Mouse (Mus musculus): ENCODE measurements at regions not wholly inside any gene's neighbourhood (a gene's known extent, or its start where the extent isn't known, plus 50 kb on each side); places are given as distances from the start of the nearest gene placed in this dataset.

DNA sequence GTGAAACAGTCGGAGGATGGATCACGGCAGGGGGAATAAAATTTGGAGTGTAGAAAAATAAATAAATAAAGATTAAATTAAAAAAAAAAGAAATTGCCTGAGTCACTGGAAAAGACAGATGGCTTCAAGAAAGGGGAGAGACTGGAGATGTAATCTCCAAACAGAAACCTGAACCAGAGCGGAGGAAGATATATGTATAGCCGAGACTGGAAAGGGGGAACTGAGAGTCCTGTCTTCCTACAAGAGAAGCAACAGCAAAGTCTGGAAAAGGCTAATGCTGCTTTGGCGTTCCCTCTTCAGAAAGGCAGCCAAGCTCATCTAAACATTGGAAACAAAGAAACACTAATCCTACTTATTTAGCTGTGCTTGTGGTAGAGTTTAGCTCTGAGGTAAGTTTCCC is 619.6 kb downstream of the Pom121l12 start:
- DNase-seq (ENCODE audit: low spot score in 2 of 2), result no peak
- TF ChIP-seq CTCF (conservative IDR thresholded peaks at IDR 0.05), result no peak
- H3K27ac ChIP-seq, result no peak overlapping the region
- H3K4me3 ChIP-seq, result no peak overlapping the region

DNA sequence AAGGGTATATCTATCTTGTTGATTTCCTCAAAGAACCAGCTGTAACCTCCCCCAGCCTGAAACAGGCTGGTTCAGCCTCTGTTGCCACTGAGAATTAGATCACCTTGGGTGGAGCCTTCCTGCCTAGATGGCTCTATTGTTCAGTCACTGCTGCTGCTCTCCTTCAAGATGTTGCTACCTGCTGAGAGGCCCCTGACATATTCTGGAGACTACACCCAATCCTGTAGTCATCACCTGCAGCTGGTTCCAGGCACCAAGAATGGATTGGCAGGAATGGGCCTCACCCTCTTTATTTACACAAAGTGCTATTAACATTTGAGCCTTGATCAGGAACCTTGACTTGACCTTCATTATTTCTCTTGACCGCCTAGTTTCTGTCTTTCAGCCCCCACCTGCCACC is 622.8 kb downstream of the Pom121l12 start:
- TF ChIP-seq CTCF (conservative IDR thresholded peaks at IDR 0.05), result no peak
- H3K27ac ChIP-seq, result no peak overlapping the region
- no peak for DNase-seq (ENCODE audit: low spot score in 2 of 2)
- no peak overlapping the region for H3K4me3 ChIP-seq

DNA sequence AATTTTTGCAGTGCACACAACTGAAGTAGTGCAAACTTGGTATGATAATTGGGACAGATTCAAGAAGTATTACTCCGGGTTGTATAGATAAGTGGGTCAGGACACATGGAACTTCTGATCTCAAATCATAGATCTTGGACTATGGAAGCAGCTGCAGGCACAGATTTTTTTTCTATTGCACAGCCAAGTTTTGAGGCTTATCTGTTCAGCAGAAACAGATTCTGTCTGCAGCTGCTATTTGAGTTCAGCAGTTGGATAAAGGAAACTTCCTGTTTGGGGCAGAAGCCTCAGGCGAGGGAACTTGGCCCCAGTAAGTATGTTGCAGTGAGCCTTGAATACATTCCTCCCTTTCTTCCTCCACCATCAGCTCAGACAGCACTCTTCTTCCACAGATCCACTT is 650.9 kb downstream of the Pom121l12 start:
- DNase-seq (ENCODE audit: low spot score in 2 of 2), result peak in 1 of 2 experiments; percentile 11
- Histone ChIP-seq H3K4me3 (no peak overlapping the region), H3K27ac (no peak overlapping the region)
- no peak for TF ChIP-seq CTCF (conservative IDR thresholded peaks at IDR 0.05)

DNA sequence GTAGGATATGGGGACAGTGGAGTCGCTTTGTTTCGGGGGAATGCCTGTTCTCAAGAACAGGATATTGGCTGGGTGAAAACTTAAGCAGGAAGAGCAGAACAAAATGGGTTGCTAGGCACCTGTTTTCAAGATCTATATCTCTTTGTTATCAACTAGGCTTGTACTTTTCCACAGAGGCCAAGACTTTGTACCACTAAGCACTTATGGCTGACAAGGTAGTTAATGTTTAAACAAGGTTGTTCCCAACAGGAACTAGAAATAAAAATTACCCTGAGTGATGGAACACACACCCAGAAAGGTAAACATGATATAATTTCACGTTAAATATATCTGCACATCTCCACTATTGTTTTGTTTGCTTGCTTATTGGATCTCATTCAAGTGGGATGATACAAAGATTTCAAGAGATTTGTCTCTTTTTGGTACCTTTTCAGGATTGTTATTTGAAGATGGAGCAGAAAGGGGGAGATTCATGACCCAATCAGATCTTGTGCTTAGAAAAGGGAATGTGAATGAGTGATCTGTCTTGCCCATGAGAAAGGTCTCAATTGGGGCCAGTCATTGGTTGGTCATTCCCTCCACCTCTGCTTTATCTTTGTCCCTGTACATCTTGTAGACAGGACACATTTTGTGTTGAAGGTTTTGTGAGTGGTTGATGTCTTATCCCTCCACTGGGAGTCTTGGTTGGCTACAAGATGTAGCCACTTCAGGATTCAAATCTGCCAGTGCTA is 675.1 kb downstream of the Pom121l12 start:
- H3K4me3 ChIP-seq, result no peak overlapping the region
- TF ChIP-seq CTCF (conservative IDR thresholded peaks at IDR 0.05), result no peak
- no peak overlapping the region for H3K27ac ChIP-seq
- DNase-seq (ENCODE audit: low spot score in 2 of 2), result no peak

DNA sequence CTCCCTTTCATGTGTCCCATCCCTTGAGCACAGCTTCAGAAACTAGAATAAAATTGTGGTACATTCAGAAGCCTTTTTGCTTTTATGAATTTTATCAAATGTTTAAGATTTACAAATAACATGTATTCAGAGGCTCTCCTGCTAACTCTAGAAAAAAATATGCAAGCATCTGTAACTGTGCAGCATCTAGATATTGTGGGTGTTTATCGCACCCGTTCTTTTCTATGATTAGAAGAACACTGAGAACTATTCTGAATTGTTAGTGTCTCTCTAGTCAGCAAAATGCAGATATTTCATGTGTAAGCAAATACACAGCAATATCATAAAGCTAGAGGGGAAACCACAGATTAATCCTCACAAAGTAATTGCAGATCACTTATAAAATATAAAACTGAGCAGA is 709.4 kb downstream of the Pom121l12 start:
- peak overlapping the region; percentile 73 for H3K27ac ChIP-seq
- H3K4me3 ChIP-seq, result no peak overlapping the region
- no peak for TF ChIP-seq CTCF (conservative IDR thresholded peaks at IDR 0.05)
- peak in 1 of 2 experiments; percentile 1 for DNase-seq (ENCODE audit: low spot score in 2 of 2)
